ENCODE assay signal across 8 mouse cellular contexts in genomic region chr16:34572406-34573150, GRCm38 (mm10). TPM values are rescaled to one million over a fixed set of nuclear protein-coding genes. Genes with fewer than 3 reads are reported as not detected.
DNase-seq lines count a peak whose midpoint lies in the region; ATAC-seq and TF ChIP-seq lines count a peak whose summit lies in the region.

No protein-coding gene starts in this region.

- no peak for TF ChIP-seq CTCF in liver, postnatal 0 days (IDR thresholded peaks at IDR 0.05; ENCODE audit: low read depth)

- H3K27me3 ChIP-seq in heart, embryonic 12.5 days (replicated peaks), result no peaks in the 10 kb centered on the region
- H3K27me3 ChIP-seq in kidney, embryonic 14.5 days (ENCODE audit: control insufficient read depth, insufficient read depth, low read length), result no peaks in the 10 kb centered on the region
- H3K27me3 ChIP-seq in liver, postnatal 0 days (ENCODE audit: insufficient read depth, low read length), result peaks cover 51% of the 10 kb centered on the region

- DNase-seq in thymus, postnatal 36 days, result peak; percentile 4 to 11
- DNase-seq in thymus, adult 18-20 months, result no peak
- peak; percentile 70 for DNase-seq in embryo, embryonic 10.5 days (ENCODE audit: low spot score)
- peak; percentile 33 for DNase-seq in liver, postnatal 0 days
- peak; percentile 32 for DNase-seq in ovary, postnatal 36 days (ENCODE audit: low spot score)

- under 1% methylated on average over 61 of the region's 61 CpGs for WGBS in heart, embryonic 12.5 days
- WGBS in kidney, embryonic 14.5 days, result under 1% methylated on average over 61 of the region's 61 CpGs
- WGBS in liver, postnatal 0 days (ENCODE audit: insufficient replicate concordance), result under 1% methylated on average over 58 of the region's 61 CpGs

- no peaks in the 10 kb centered on the region for H3K36me3 ChIP-seq in heart, embryonic 12.5 days
- no peaks in the 10 kb centered on the region for H3K36me3 ChIP-seq in kidney, embryonic 14.5 days (ENCODE audit: control insufficient read depth, insufficient read depth, low read length)
- H3K36me3 ChIP-seq in liver, postnatal 0 days (replicated peaks; ENCODE audit: insufficient read depth, low read length), result no peaks in the 10 kb centered on the region

- peak overlapping the region; percentile 94 for H3K4me2 ChIP-seq in heart, embryonic 12.5 days
- peak overlapping the region; percentile 93 for H3K4me2 ChIP-seq in kidney, embryonic 14.5 days (replicated peaks; ENCODE audit: low read depth, low read length)
- H3K4me2 ChIP-seq in liver, postnatal 0 days (ENCODE audit: low read depth, low read length), result peak overlapping the region; percentile 75

- H3K9me3 ChIP-seq in heart, embryonic 12.5 days (replicated peaks), result no peaks in the 10 kb centered on the region
- no peaks in the 10 kb centered on the region; the same call in 1 of the 2 replicates for H3K9me3 ChIP-seq in kidney, embryonic 14.5 days (ENCODE audit: control insufficient read depth, low read length)
- H3K9me3 ChIP-seq in liver, postnatal 0 days (ENCODE audit: low read length), result no peaks in the 10 kb centered on the region

- no peak for TF ChIP-seq EP300 in liver, postnatal 0 days (IDR thresholded peaks at IDR 0.05; ENCODE audit: low read depth)

- ATAC-seq in heart, embryonic 12.5 days (ENCODE audit: insufficient number of reproducible peaks, low FRiP score), result peak; percentile 27; the same call in 1 of the 2 replicates
- ATAC-seq in kidney, embryonic 14.5 days (ENCODE audit: low FRiP score, low TSS enrichment), result peak; percentile 9
- ATAC-seq in liver, postnatal 0 days, result no peak
- ATAC-seq in megakaryocyte-erythroid progenitor cell, adult 5-6 weeks (replicated peaks; ENCODE audit: low FRiP score, low TSS enrichment, poor library complexity, severe bottlenecking), result no peak

- peaks cover 18% of the 10 kb centered on the region for H3K4me1 ChIP-seq in heart, embryonic 12.5 days (replicated peaks)
- peaks cover 11% of the 10 kb centered on the region for H3K4me1 ChIP-seq in kidney, embryonic 14.5 days (ENCODE audit: control insufficient read depth, insufficient read depth, low read length)
- H3K4me1 ChIP-seq in liver, postnatal 0 days (ENCODE audit: insufficient read depth), result 0 out of 2 replicates have a peak, but pooled peaks cover 2% of the 10 kb centered on the region

- H3K9ac ChIP-seq in heart, embryonic 12.5 days, result peak overlapping the region; percentile 93
- H3K9ac ChIP-seq in kidney, embryonic 14.5 days (ENCODE audit: low read depth, low read length), result peak overlapping the region; percentile 94
- peak overlapping the region; percentile 54 for H3K9ac ChIP-seq in liver, postnatal 0 days (replicated peaks)

- H3K4me3 ChIP-seq in heart, embryonic 12.5 days, result peak overlapping the region; percentile 73
- peak overlapping the region; percentile 85 for H3K4me3 ChIP-seq in kidney, embryonic 14.5 days (ENCODE audit: low read length)
- H3K4me3 ChIP-seq in liver, postnatal 0 days (ENCODE audit: low read depth, low read length), result peak overlapping the region; percentile 50

- H3K27ac ChIP-seq in heart, embryonic 12.5 days (ENCODE audit: poor library complexity, severe bottlenecking), result no peak overlapping the region
- peak overlapping the region; percentile 73 for H3K27ac ChIP-seq in kidney, embryonic 14.5 days (ENCODE audit: low read depth, low read length)
- no peak overlapping the region for H3K27ac ChIP-seq in liver, postnatal 0 days (ENCODE audit: low read depth)

RNA-seq across cellular contexts. Expression of gene Kalrn, which starts 0.8 kb away (rescaled TPM):
- 29.3 and 30.5 TPM in 2 replicates for polyA plus RNA-seq in heart, embryonic 12.5 days (2016; fragmentation: Nextera tagmentation; extraction: Ambion mirVana)
- 13.2 and 16.0 TPM in 2 replicates for polyA plus RNA-seq in kidney, embryonic 14.5 days (2014; fragmentation: Nextera tagmentation; extraction: Ambion mirVana)
- 12.8 and 16.7 TPM in 2 replicates for polyA plus RNA-seq in liver, postnatal 0 days (2015; fragmentation: Nextera tagmentation; extraction: Ambion mirVana)
- total RNA-seq in megakaryocyte-erythroid progenitor cell, adult 5-6 weeks (2014; fragmentation: Nextera tagmentation), result 1.6 and 1.7 TPM in 2 replicates
- 3.7 and 4.3 TPM in 2 replicates for total RNA-seq in megakaryocyte-erythroid progenitor cell, adult 5-6 weeks (2017)

Comparison
In these comparisons a context has a peak if more than half of its experiments do, and no peak if none do; other contexts are left out.
1. DNase-seq: peak in thymus, postnatal 36 days (2 of 2), embryo, embryonic 10.5 days (single experiment), liver, postnatal 0 days (single experiment) and ovary, postnatal 36 days (single experiment); none in thymus, adult 18-20 months (0 of 2).
2. ATAC-seq: peak in heart, embryonic 12.5 days (single experiment) and kidney, embryonic 14.5 days (single experiment); none in liver, postnatal 0 days (single experiment) and megakaryocyte-erythroid progenitor cell, adult 5-6 weeks (single experiment).
3. Peak in every context shown above with its lines, with median percentiles within 50 percentile points of each other: H3K4me2 ChIP-seq, H3K4me3 ChIP-seq and H3K9ac ChIP-seq.